Mouse (Mus musculus) fat pad, adult 2 months (tissue): ENCODE data around the gene Mrps24.

Source experiments
- DNase-seq: peaks from one replicate; pipeline ENCODE4 v3.0.0-alpha.2; 2011; ENCODE audit warnings: low read depth, low spot score; ENCODE audit errors: extremely low read depth

Mrps24 gene

DNA sequence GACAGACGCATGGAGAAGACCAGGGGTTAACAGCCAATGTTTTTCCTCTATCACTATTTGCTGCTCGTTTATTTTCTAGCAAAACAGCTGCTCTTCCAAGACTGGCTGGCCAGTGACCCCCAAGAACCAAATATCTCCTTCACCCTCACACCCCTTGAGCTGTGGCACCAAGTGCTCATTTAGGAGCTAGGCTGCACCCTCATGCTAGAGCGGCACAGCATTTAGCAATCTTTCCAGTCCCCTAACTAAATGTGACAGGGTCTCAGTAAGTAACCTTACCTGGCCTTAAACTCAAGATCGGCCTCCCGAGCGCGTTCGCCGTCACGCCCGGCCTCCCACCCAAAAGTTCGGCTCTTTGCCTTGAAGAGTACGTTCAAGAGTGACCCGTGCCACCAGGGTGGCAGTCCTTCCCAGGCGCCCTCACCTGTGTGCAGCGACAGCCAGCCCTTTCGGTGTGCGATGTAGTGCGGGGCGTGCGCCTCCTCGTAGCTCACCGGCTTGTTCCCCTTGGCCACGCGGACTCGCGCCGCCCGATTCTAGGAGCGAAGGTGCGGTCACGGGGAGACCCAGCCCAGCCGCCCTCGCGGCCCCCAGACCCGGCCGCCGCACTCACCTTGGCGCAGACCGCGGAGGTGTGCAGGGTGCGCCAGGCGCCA lies 8.5 kb downstream of the Mrps24 start:
- DNase-seq, result no peak

DNA sequence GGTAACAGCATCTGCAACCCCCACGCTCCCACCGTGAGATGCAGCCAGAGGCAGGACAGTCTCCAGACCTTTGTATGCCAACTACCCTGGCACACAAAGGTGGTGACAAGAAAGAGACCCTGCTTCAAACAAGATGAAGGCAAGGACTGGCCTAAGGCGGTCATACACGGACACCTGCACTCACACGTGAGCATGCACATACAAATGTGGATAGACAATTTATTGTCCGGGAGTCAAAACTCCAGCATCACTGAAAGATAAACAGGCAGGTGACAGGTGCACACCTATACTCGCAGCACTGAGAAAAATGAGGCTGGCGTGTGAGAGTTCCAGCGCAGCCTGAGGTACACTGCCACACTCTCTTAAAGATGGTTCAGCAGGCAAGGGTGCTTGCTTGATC lies 9.5 kb downstream of the Mrps24 start:
- DNase-seq, result no peak

DNA sequence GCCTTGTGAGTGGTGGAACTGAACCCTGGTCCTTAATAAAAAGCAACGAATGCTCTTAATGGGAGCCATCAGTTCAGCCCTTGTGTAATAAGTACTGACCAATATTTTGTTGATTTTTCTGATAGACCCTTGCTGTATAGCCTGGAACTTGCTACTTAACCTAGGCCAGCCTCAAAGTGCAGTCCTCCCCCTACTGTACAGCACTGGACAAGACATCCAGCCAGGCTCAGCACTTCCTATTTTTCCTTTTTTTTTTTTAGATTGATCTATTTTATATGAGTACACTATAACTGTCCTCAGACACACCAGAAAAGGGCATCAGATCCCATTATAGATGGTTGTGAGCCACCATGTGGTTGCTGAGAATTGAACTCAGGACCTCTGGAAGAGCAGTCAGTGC lies 12.1 kb downstream of the Mrps24 start:
- no peak for DNase-seq

DNA sequence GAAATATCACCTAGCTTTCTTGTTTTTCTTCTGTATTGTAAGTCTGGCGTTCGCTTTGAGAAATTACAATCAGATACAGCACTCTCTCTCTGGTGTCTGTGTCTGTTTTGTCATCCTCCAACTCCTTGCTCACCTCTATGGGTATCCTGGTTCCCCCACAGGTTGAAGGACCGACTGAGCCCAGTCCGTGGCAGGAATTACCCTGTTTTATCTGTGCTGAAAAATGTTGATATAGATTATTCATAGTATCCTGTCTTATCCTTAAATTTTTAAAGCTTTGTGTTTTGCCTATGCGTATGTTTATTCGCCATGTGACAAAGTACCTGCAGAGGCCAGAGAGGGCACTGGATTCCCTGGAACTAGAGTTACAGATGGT lies 12.5 kb downstream of the Mrps24 start:
- no peak for DNase-seq

DNA sequence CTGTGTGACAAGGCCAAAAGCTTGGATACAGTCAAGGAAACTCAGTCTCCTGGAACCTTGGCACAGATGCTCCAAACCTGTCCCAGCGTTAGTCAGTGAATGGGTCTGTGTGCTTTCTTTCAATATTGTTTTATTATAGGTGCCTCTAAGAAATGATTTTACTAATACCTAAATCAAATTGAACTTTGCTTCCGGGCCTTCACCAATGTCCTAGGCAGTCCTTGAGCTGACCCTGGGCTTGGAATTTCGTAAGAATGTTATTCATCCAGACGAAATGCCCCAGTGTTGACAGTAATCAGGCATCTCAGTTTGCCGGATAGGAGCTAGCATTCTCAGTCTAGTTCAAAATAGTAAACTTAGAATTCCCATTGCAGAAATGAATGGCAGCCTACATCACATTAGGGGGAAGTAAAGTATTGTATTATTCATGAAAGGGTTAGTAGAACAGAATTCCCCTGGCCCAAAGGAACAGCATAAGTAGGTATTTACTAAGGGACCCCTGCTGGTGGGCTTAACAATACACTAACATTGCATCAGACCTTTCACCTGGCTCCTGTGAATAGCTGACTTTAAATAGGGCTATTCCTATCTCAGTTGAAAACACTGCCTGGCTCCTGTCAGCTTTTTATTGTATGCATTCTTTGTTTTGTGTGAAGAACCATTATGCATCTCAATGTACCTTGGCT lies 13.1 kb downstream of the Mrps24 start:
- no peak for DNase-seq

DNA sequence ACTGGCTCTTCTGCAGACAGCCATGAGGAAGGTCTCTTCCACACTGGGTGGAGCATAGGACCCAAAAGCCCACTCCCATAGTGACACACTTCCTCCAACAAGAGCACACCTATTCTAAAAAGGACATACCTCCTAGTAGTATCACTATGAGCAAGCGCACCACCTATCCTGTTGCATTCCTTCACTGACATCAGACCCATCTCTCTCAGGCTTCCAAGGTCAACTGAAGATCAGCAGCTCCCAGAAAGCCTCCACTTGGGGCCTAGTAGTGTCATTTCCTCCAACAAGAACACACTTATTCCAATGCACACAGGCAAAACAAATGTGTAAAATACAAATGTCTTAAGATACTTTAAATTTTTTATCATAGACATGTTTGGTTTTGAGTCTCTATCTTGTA lies 13.7 kb downstream of the Mrps24 start:
- DNase-seq, result no peak

DNA sequence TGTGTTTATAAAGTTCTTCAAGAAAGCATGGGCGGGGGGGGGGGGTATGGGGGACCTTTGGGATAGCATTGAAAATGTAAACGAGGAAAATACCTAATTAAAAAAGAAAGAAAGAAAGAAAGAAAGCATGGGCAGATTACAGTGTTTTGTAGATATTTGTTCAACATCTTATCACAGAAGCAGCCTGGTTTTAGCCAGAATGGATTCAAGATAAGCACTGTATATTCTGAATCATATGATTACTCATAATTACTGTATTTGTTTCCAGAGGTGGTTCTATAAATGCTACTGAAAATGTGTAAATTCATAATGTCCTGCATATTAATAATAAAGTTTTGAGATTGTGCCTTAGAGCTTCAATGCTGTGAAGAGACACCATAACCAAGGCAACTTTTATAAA lies 14.2 kb downstream of the Mrps24 start:
- DNase-seq, result no peak

DNA sequence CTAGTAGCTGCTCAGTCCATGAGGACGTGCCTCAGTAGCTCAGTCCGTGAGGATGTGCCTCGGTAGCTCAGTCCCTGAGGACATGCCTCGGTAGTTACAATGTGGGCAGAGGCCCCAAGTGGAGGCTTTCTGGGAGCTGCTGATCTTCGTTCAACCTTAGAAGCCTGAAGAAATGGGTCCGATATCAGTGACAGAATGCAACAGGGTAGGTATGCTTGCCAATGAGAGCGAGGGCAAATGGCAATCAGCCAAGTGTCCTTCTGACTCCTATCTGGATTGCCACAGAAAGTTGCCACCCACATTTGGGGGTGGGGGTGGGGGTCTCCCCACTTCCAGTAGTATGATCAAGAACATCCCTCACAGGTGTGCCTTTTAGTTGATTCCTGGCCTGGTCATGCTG lies 14.7 kb downstream of the Mrps24 start:
- no peak for DNase-seq

DNA sequence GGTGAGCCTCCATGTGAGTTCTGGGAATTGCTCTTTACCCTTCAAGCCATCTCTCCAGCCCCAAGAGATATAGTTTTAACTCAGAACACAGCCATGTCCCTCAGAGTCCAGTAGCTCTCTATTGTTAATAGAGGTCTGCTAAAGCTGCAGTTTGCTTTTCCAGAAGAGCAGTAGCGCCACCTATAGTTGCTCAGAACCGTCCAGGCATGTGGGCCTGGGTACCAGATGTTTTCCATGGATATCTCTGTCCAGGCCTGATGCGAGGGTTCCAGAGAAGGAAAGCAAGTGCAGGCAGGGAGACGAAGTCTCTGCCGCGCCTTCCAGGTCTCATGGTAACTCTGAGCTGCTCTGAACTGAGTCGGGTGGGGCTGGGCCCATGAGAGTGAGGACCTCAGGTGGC lies 23.7 kb downstream of the Mrps24 start:
- no peak for DNase-seq

DNA sequence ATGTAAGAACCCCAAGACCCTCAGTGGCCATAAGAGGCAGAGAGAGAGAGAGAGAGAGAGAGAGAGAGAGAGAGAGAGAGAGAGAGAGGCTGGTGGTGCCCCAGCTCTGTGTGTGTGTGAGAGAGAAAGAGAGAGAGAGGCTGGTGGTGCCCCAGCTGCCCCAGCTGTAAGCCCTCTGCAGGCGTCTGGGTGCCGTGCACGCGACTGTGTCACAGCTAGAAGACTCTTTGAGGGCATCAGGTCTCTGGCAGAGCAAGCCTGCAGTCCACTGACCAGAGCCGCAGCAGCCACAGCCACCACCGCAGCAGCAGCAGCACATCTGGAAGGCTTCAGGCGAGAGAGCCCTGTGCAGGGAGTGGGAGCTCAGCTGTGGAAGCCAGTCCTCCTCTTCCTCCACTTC lies 31.2 kb downstream of the Mrps24 start:
- DNase-seq, result no peak

DNA sequence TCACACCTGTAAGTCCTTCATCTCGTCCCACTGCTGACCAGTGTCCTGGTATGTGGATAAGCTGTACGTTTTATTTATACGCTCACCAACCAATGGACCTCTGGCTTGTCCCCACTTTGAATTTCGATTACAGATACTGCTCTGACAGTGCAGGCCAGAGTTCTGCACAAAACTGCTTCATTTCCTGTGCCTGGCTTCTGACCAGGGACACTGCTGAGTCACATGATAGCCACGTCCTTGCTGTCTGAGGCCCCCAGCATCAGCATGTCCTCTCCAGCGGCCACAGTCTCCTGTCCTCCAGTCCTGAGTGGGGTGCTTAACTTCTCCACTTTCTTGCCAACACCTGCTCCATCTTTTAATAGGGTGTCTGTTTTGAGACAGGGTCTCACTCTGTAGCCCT lies 32.9 kb downstream of the Mrps24 start:
- DNase-seq, result no peak
